Mouse (Mus musculus) lung, embryonic 14.5 days (tissue): ENCODE measurements around the gene Mettl14. TPM values are rescaled to one million over a fixed set of nuclear protein-coding genes. Genes with fewer than 3 reads are reported as not detected.
A peak's percentile ranks its signal among the peaks of the same experiment; 100 is the strongest.

Experiments used
- ATAC-seq: fragments of 200-750 bp; cut with Nextera tagmentation; 2 replicates; pipeline ENCODE4 v1.8.0; 2017; ENCODE audit warnings: mild to moderate bottlenecking, moderate TSS enrichment, moderate library complexity; ENCODE audit not compliant: insufficient read depth
- DNase-seq: peaks from one replicate; pipeline ENCODE4 v3.0.0-alpha.2; 2015
- H3K27ac ChIP-seq: fragments of 300-500 bp; sonication (generic); 2 replicates; pipeline ENCODE4 v1.5.1; 2014; ENCODE audit warnings: low read depth, mild to moderate bottlenecking, moderate library complexity
- H3K27me3 ChIP-seq: fragments of 300-500 bp; sonication (generic); 2 replicates; pipeline ENCODE4 v1.6.1; 2014; ENCODE audit warnings: low read length, control low read depth; ENCODE audit not compliant: insufficient read depth
- H3K36me3 ChIP-seq: fragments of 300-500 bp; sonication (generic); 2 replicates; pipeline ENCODE4 v1.6.1; 2014; ENCODE audit warnings: control low read depth; ENCODE audit not compliant: insufficient read depth
- H3K4me1 ChIP-seq: fragments of 300-500 bp; sonication (generic); 2 replicates; pipeline ENCODE4 v1.6.1; 2014; ENCODE audit warnings: antibody characterized with exemption, control low read depth; ENCODE audit not compliant: insufficient read depth
- H3K4me2 ChIP-seq: fragments of 300-500 bp; sonication (generic); 2 replicates; pipeline ENCODE4 v1.6.1; 2014; ENCODE audit warnings: mild to moderate bottlenecking
- H3K4me3 ChIP-seq: fragments of 300-500 bp; sonication (generic); 2 replicates; pipeline ENCODE4 v1.5.1; 2014; ENCODE audit warnings: low read depth, low read length
- H3K9ac ChIP-seq: fragments of 300-500 bp; sonication (generic); 2 replicates; pipeline ENCODE4 v1.6.1; 2014
- H3K9me3 ChIP-seq: fragments of 300-500 bp; sonication (generic); 2 replicates; pipeline ENCODE4 v1.6.1; 2016; ENCODE audit warnings: low read depth, low read length, control low read depth
- CTCF ChIP-seq: IDR thresholded peaks from 2 replicates; pipeline ENCODE4 v1.5.1; 2016; ENCODE audit warnings: antibody characterized with exemption, low read depth
- WGBS: fragments of 180-500 bp; shearing (Covaris S2); extraction: QIAGEN DNeasy Blood & Tissue Kit; methylation state at CpG from one replicate; pipeline ENCODE4 v1.1.7; 2014; 5-methylcytosine and 5-hydroxymethylcytosine counted together
- polyA plus RNA-seq: library from polyadenylated mRNA; unstranded; fragments of >200 nt; fragmentation: Nextera tagmentation; extraction: Ambion mirVana; gene quantifications from 2 replicates; pipeline ENCODE4 v1.2.1, GENCODE M21; 2014

Mettl14 gene
- polyA plus RNA-seq, 1 experiment from 2014 or later, result 21.0 TPM

DNA sequence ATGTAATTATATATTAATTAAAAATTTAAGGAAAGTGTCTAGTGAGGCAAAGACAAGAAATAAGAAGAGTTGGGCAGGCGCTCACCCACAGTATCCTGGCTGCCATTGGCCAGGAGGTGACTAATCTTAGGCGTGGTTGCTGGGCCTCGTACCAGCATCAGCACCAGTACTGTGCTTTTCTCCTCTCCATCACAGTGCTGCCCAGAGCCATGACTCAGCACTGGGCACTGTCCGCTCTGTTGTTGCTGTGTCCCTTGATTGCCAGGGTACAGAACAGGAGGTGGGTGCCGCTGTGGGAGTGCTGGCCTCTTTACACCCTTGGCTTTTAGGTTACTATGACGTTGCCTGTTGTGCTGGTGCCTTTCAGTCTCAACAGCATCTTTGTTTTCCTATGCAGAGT lies 64.3 kb downstream of the Mettl14 start:
- no peak for DNase-seq
- H3K9ac ChIP-seq, result no peak overlapping the region
- no peak overlapping the region for H3K4me2 ChIP-seq
- H3K27me3 ChIP-seq, result 0 out of 2 replicates have a peak, but pooled peaks cover 2% of the 10 kb centered on the region
- ATAC-seq, result peak; percentile 53; the same call in 1 of the 2 replicates
- H3K9me3 ChIP-seq, result no peaks in the 10 kb centered on the region
- no peak for TF ChIP-seq CTCF
- no peak overlapping the region for H3K27ac ChIP-seq
- no peak overlapping the region for H3K4me3 ChIP-seq
- 0 out of 2 replicates have a peak, but pooled peaks cover 10% of the 10 kb centered on the region for H3K36me3 ChIP-seq
- H3K4me1 ChIP-seq, result no peaks in the 10 kb centered on the region
- 82% methylated on average over 6 of the region's 6 CpGs for WGBS

- Histone ChIP-seq H3K4me2 (no peak overlapping the region), H3K27me3 (0 out of 2 replicates have a peak, but pooled peaks cover 2% of the 10 kb centered on the region), H3K36me3 (0 out of 2 replicates have a peak, but pooled peaks cover 10% of the 10 kb centered on the region), H3K9ac (no peak overlapping the region), H3K4me3 (no peak overlapping the region), H3K27ac (no peak overlapping the region), H3K9me3 (no peaks in the 10 kb centered on the region), H3K4me1 (no peaks in the 10 kb centered on the region)
- ATAC-seq, result no peak
- 77% methylated on average over 9 of the region's 9 CpGs for WGBS
- TF ChIP-seq CTCF, result no peak
- DNase-seq, result no peak
Measured at GRCm38 (mm10) chr3:123320341-123320740, 65.6 kb downstream of the Mettl14 start.

Other genes starting within 250 kb of the Mettl14 start
- gene Synpo2, start 150.0 kb downstream of the Mettl14 start, polyA plus RNA-seq, result 13.2 TPM in 2 replicates
- 66.1 and 78.9 TPM in 2 replicates for gene Sec24d, start 118.7 kb downstream of the Mettl14 start, polyA plus RNA-seq
- 11.5 and 12.0 TPM in 2 replicates for gene Prss12, start 60.8 kb upstream of the Mettl14 start, polyA plus RNA-seq